Mouse (Mus musculus): ENCODE data around the gene Mcam. TPM values are rescaled to one million over a fixed set of nuclear protein-coding genes. Genes with fewer than 3 reads are reported as not detected.
A peak's percentile ranks its signal among the peaks of the same experiment; 100 is the strongest.

Gene Mcam
- polyA plus RNA-seq, 1 experiment: 12.7 TPM

GRCm38 (mm10) chr9:44116182-44116581 lies 18.1 kb upstream of the Mcam start:
- H3K27me3 ChIP-seq (ENCODE audit: control insufficient read depth, insufficient read depth, low read length): no peaks in the 10 kb centered on the region
- no peaks in the 10 kb centered on the region for H3K36me3 ChIP-seq (ENCODE audit: control insufficient read depth, insufficient read depth, low read length)
- H3K4me1 ChIP-seq (ENCODE audit: control insufficient read depth, insufficient read depth, insufficient read length): no peaks in the 10 kb centered on the region; the same call in 1 of the 2 replicates
- TF ChIP-seq POLR2A (IDR thresholded peaks at IDR 0.05; ENCODE audit: low read depth, low read length) (no peak), CTCF (IDR thresholded peaks at IDR 0.05; ENCODE audit: extremely low read depth, insufficient read depth, insufficient read length, insufficient replicate concordance) (no peak)
- H3K27ac ChIP-seq (ENCODE audit: insufficient read depth, low read length): no peak overlapping the region
- 91% methylated on average over 4 of the region's 4 CpGs for WGBS
- H3K4me3 ChIP-seq (ENCODE audit: extremely low read depth, insufficient read depth, insufficient read length): no peak overlapping the region
- DNase-seq (ENCODE audit: low read depth in 1 of 2, low spot score in 2 of 2): no peak

DNA sequence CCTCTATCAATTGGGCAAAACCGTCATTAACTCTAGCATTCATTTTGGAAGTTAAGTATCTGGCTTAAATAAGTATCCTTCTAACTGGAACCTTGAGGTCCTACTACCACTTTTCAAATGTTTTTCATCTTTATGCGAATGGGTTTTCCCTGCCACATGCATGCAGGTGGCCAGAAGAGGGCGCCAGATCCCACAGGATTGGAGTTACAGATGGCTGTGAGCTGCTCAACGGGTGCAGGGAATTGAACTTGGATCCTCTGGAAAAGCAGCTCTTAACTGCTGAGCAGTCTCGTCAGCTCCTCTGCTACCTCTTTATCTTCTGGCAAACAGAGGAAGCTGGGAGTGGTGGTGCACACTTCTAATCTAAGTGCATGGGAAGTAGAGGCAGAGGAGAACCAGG lies 15.3 kb upstream of the Mcam start:
- Histone ChIP-seq H3K27ac (ENCODE audit: insufficient read depth, low read length) (no peak overlapping the region), H3K27me3 (ENCODE audit: control insufficient read depth, insufficient read depth, low read length) (no peaks in the 10 kb centered on the region), H3K4me3 (ENCODE audit: extremely low read depth, insufficient read depth, insufficient read length) (no peak overlapping the region), H3K36me3 (ENCODE audit: control insufficient read depth, insufficient read depth, low read length) (no peaks in the 10 kb centered on the region), H3K4me1 (ENCODE audit: control insufficient read depth, insufficient read depth, insufficient read length) (no peaks in the 10 kb centered on the region; the same call in 1 of the 2 replicates)
- DNase-seq (ENCODE audit: low read depth in 1 of 2, low spot score in 2 of 2): peak in 1 of 2 experiments; percentile 36
- TF ChIP-seq CTCF (IDR thresholded peaks at IDR 0.05; ENCODE audit: extremely low read depth, insufficient read depth, insufficient read length, insufficient replicate concordance): peak; percentile 55; the same call in 1 of the 2 replicates
- no peak for TF ChIP-seq POLR2A (IDR thresholded peaks at IDR 0.05; ENCODE audit: low read depth, low read length)
- 56% methylated on average over 5 of the region's 5 CpGs for WGBS

GRCm38 (mm10) chr9:44119948-44120465 lies 14.3 kb upstream of the Mcam start:
- H3K4me1 ChIP-seq (ENCODE audit: control insufficient read depth, insufficient read depth, insufficient read length): no peaks in the 10 kb centered on the region; the same call in 1 of the 2 replicates
- H3K4me3 ChIP-seq (ENCODE audit: extremely low read depth, insufficient read depth, insufficient read length): no peak overlapping the region
- DNase-seq (ENCODE audit: low read depth in 1 of 2, low spot score in 2 of 2): no peak
- H3K36me3 ChIP-seq (ENCODE audit: control insufficient read depth, insufficient read depth, low read length): no peaks in the 10 kb centered on the region
- TF ChIP-seq CTCF (IDR thresholded peaks at IDR 0.05; ENCODE audit: extremely low read depth, insufficient read depth, insufficient read length, insufficient replicate concordance): no peak
- TF ChIP-seq POLR2A (IDR thresholded peaks at IDR 0.05; ENCODE audit: low read depth, low read length): no peak
- H3K27ac ChIP-seq (ENCODE audit: insufficient read depth, low read length): no peak overlapping the region
- 81% methylated on average over 8 of the region's 8 CpGs for WGBS
- H3K27me3 ChIP-seq (ENCODE audit: control insufficient read depth, insufficient read depth, low read length): no peaks in the 10 kb centered on the region

DNA sequence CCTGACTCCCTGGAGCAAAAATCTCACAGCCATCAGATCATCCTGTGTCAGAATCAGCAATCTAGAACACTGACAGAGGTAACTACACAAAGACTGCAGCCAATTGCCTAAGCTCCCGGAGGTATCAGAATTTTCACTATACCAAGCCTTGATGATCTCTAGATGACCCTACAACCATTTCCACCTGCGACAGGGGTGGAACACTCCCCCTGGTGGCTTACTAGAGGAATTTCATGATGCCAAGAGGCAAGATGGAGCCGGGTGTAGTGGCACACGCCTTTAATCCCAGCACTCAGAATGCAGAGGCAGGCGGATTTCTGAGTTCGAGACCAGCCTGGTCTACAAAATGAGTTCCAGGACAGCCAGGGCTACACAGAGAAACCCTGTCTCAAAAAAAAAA lies 10.0 kb upstream of the Mcam start:
- Histone ChIP-seq H3K36me3 (ENCODE audit: control insufficient read depth, insufficient read depth, low read length) (no peaks in the 10 kb centered on the region), H3K4me1 (ENCODE audit: control insufficient read depth, insufficient read depth, insufficient read length) (no peaks in the 10 kb centered on the region; the same call in 1 of the 2 replicates), H3K4me3 (ENCODE audit: extremely low read depth, insufficient read depth, insufficient read length) (no peak overlapping the region), H3K27me3 (ENCODE audit: control insufficient read depth, insufficient read depth, low read length) (no peaks in the 10 kb centered on the region), H3K27ac (ENCODE audit: insufficient read depth, low read length) (no peak overlapping the region)
- no peak for DNase-seq (ENCODE audit: low read depth in 1 of 2, low spot score in 2 of 2)
- WGBS: 64% methylated on average over 6 of the region's 6 CpGs
- TF ChIP-seq POLR2A (IDR thresholded peaks at IDR 0.05; ENCODE audit: low read depth, low read length): no peak
- peak; percentile 13; the same call in 1 of the 2 replicates for TF ChIP-seq CTCF (IDR thresholded peaks at IDR 0.05; ENCODE audit: extremely low read depth, insufficient read depth, insufficient read length, insufficient replicate concordance)

- 76% methylated on average over 5 of the region's 5 CpGs for WGBS
- TF ChIP-seq POLR2A (IDR thresholded peaks at IDR 0.05; ENCODE audit: low read depth, low read length) (no peak), CTCF (IDR thresholded peaks at IDR 0.05; ENCODE audit: extremely low read depth, insufficient read depth, insufficient read length, insufficient replicate concordance) (no peak)
- Histone ChIP-seq H3K4me3 (ENCODE audit: extremely low read depth, insufficient read depth, insufficient read length) (no peak overlapping the region), H3K27ac (ENCODE audit: insufficient read depth, low read length) (no peak overlapping the region), H3K4me1 (ENCODE audit: control insufficient read depth, insufficient read depth, insufficient read length) (peaks cover 5% of the 10 kb centered on the region; the same call in 1 of the 2 replicates), H3K27me3 (ENCODE audit: control insufficient read depth, insufficient read depth, low read length) (no peaks in the 10 kb centered on the region), H3K36me3 (ENCODE audit: control insufficient read depth, insufficient read depth, low read length) (no peaks in the 10 kb centered on the region)
- no peak for DNase-seq (ENCODE audit: low read depth in 1 of 2, low spot score in 2 of 2)
Observed at GRCm38 (mm10) chr9:44125026-44125425, 9.2 kb upstream of the Mcam start.

DNA sequence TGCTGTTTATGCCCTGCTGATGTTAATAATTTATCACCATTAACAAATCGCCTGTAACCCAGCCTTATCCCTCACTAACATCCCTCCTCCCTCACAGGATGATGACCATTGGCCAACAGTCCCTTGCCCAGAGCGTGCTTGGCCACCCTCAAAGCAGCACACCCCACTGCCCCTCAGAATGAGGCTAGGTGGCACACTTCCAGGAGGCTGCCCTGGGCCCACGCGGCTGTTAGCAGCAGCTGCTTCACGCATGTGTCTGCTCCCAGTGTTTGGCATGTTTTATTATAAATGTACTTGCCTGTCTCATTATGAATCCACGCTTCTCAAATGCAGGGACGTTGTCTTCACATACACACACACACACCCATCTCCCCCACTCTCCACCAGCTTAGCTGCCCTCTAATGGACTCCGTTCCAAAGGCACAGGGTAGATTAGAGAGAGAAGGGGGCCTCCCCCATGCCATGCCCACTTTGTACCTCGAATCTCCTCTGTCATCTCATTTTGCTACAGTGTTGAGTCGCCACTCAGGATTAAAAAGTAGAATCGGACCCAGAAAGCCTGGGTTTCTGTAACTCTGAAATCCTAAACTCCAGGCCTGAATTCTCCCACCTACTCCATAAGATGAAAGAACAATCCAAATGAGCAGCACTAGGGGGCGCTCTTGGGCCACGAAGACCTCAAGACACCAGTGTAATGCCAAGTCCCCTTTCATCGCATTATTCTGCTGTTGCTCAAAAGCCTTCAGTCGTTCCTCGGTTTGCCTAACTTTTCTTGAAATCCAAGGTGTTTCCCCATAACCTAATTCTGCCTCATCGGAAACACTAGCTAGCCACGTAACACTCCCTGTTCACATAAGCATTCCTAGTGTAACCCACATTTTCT lies 8.5 kb upstream of the Mcam start:
- WGBS: 41% methylated on average over 18 of the region's 18 CpGs
- Histone ChIP-seq H3K4me1 (ENCODE audit: control insufficient read depth, insufficient read depth, insufficient read length) (peaks cover 10% of the 10 kb centered on the region; the same call in 1 of the 2 replicates), H3K27ac (ENCODE audit: insufficient read depth, low read length) (no peak overlapping the region), H3K27me3 (ENCODE audit: control insufficient read depth, insufficient read depth, low read length) (no peaks in the 10 kb centered on the region), H3K4me3 (ENCODE audit: extremely low read depth, insufficient read depth, insufficient read length) (no peak overlapping the region), H3K36me3 (ENCODE audit: control insufficient read depth, insufficient read depth, low read length) (no peaks in the 10 kb centered on the region)
- peak; percentile 65 to 80 for DNase-seq (ENCODE audit: low read depth in 1 of 2, low spot score in 2 of 2)
- TF ChIP-seq POLR2A (IDR thresholded peaks at IDR 0.05; ENCODE audit: low read depth, low read length): no peak
- peak; percentile 83; the same call in 1 of the 2 replicates for TF ChIP-seq CTCF (IDR thresholded peaks at IDR 0.05; ENCODE audit: extremely low read depth, insufficient read depth, insufficient read length, insufficient replicate concordance)

Data from spleen, adult 2 months (tissue).